Mouse (Mus musculus): ENCODE results near the gene Cnn1.
A peak's percentile ranks its signal among the peaks of the same experiment; 100 is the strongest.

Gene Cnn1

GRCm38 (mm10) chr9:22076223-22076622 lies 22.8 kb upstream of the Cnn1 start:
- DNase-seq, result no peak

DNA sequence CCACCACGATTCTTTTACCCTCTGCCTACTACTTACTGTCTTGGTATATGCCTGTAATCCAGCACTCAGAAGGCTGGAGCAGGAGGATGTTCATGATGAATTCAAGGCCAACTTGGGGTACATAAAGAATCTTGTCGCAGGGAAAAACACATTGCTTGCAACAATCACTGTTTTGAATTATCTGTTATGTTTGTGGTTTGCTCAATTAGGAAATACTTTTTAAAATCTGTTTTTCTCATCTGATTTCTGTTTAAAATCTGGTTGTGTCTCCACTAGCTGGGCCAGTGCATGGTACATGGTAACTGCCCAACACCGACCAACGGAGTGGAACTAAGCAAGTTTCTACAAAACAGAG lies 14.4 kb upstream of the Cnn1 start:
- no peak for DNase-seq

DNA sequence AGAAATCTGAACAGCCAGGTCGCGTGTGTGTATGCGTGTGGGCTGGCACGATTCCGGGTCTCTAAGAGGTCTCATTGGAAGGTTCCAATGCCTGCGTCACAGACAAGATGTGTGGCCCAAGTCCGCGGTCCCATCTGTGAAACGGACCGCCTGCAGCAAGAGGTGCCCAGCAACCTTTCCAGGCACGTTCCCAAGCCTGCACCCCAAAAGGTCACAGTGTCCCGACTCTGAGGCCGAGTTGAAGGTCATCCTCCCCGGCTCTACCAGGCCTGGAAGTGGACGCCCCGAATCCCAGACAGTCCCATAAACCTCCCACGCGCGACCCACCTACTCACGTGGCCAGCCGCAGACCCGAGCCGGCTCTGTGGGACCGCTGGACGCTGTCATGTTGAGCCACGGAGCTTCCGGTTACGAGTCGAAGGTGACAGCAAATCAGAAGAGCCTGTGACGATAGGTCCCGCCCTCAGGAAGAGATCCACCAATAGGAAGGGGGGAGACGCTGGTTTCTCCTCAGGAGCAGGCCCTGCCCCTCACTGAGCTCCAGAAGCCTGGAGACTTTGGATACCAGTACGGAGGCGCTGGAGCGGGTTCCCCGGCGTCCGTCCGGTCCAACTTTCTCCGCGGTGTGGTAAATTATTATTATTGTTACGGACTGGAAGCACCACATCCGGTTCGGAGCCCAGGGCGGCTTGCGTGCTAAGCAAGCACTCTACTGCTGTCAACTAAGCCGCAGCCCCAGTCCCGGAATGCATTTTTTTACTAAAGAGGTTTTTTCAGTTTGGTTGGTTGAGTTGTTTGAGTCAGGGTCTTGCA lies 13.8 kb upstream of the Cnn1 start, which contains the start of gene Ecsit:
TSS of gene Ecsit (minus strand) at position 417 of the 813 bp plus-strand sequence.
- DNase-seq, result peak; percentile 82 to 91

- no peak for DNase-seq
Measured at GRCm38 (mm10) chr9:22086012-22086411, 13.0 kb upstream of the Cnn1 start.

GRCm38 (mm10) chr9:22087034-22087618 lies 11.9 kb upstream of the Cnn1 start:
- DNase-seq, result no peak

DNA sequence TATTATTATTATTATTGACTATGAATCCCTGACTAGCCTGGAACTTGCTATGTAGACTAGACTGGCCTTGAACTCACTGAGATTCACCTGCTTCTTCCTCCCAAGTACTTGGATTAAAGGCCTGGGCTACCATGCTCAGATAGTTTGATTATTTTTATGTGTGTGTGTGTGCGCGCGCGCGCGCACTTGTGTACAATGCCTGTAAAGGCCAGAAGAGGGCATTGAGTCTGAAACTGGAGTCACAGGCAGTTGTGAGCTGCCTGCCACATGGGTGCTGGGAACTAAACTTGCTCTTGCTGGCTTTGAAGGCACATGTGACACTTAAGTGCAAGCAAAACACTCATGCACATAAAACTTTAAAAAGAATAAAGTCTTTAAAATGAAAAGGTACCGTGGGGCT lies 9.7 kb upstream of the Cnn1 start:
- no peak for DNase-seq

GRCm38 (mm10) chr9:22089986-22090385 lies 9.0 kb upstream of the Cnn1 start:
- no peak for DNase-seq

DNA sequence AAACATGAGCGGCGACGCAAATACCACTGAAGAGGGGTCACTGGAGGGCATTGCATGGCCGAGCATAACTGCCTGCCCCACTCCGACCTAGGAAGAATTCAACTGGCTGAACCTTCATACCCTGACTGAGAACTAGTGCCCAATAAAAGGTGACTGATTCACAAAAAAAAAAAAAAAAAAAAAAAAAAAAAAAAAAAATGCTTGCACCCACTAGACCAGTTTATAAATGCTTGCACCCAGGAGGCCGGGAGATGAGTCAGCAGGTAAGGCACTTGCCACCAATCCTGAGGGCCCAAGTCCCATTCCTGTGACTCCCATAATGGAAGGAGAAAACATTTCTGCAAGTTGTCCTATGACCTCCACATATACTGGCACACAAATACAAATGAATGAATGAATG lies 6.3 kb upstream of the Cnn1 start:
- no peak for DNase-seq

- DNase-seq, result peak; percentile 56 to 63
Measured at GRCm38 (mm10) chr9:22095854-22096307, 3.1 kb upstream of the Cnn1 start.

DNA sequence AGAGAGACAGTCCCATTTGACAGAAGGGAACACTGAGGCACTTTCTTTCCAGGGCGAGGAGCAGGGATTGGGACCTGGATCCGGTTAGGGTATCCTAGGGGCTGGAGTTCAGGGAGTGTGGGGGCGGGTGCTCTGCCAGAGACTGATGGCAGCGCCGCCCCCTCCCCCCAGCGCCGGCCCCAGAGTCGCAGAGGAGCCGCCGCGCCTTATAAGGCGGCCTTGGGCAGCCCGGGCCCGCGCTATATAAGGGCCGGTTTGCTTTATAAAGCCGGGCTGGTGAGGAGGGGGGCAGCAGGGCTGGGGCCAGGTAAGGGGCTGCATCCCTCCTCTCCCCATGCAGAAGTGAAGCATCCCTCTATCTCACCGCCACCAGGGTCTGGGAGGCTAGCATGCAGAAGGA lies 906 bp downstream of the Cnn1 start:
- DNase-seq, result no peak

- no peak for DNase-seq
Measured at GRCm38 (mm10) chr9:22108194-22108593, 9.2 kb downstream of the Cnn1 start.

GRCm38 (mm10) chr9:22115635-22116034 lies 16.6 kb downstream of the Cnn1 start:
- DNase-seq, result no peak

- no peak for DNase-seq
Measured at GRCm38 (mm10) chr9:22116086-22116485, 17.1 kb downstream of the Cnn1 start.

DNA sequence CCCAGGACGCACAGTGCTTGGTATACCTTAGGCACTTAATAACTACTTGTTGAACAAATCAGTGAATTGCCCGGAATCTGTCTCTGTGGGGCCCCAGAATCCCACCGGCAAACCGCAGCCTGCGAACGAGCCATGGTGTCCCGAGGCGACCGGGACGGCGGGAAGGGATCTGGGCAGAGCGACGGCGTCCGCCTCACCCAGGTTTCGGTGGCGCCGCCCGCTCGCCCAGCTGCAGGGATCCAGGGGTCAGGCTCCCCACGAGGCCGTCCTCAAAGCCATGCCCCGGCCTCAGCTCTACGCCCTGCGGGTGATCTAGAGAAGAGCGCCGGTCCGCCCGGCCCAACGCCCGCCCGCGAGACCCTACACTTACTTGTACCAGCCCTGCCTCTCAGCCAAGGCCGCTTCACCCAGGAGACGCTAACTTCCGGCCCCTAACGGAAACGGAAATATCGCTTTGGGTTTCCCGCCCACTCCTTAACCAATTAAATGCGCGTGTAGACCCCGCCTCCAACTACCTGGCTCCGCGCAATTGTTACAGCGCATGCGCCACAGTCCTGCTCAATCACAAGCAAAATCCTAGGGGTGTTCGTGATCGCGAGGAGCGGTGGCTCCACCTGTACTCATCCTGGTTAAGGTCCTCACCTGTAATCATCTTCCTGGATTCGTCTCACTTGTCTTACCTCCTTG lies 17.9 kb downstream of the Cnn1 start, which contains the start of gene Elof1:
TSS of gene Elof1 (minus strand) at position 433 of the 687 bp plus-strand sequence.
- DNase-seq, result peak; percentile 91 to 95

GRCm38 (mm10) chr9:22117754-22118456 lies 18.9 kb downstream of the Cnn1 start:
- peak in 1 of 2 experiments; percentile 41 for DNase-seq

GRCm38 (mm10) chr9:22119543-22119942 lies 20.5 kb downstream of the Cnn1 start:
- DNase-seq, result no peak

- DNase-seq, result no peak
Measured at GRCm38 (mm10) chr9:22121545-22121944, 22.5 kb downstream of the Cnn1 start.

- DNase-seq, result no peak
Measured at GRCm38 (mm10) chr9:22122005-22122404, 23.0 kb downstream of the Cnn1 start.

- no peak for DNase-seq
Measured at GRCm38 (mm10) chr9:22123069-22123609, 24.1 kb downstream of the Cnn1 start.

GRCm38 (mm10) chr9:22124169-22124568 lies 25.2 kb downstream of the Cnn1 start:
- DNase-seq, result no peak

GRCm38 (mm10) chr9:22125246-22126027 lies 26.4 kb downstream of the Cnn1 start:
- DNase-seq, result no peak
